Mouse (Mus musculus) testis, adult 2 months (tissue): Measurements from ENCODE around the gene Med27. TPM values are rescaled to one million over a fixed set of nuclear protein-coding genes. Genes with fewer than 3 reads are reported as not detected.

ENCODE experiments used
- H3K27ac ChIP-seq: fragments of 200-500 bp; 2 replicates; pipeline ENCODE4 v1.5.1; 2012; ENCODE audit warnings: low read depth, low read length; ENCODE audit not compliant: control insufficient read depth, insufficient read depth
- H3K27me3 ChIP-seq: fragments of 200-500 bp; 2 replicates; pipeline ENCODE4 v1.6.1; 2012; ENCODE audit warnings: mild to moderate bottlenecking, low read length, moderate library complexity; ENCODE audit not compliant: control insufficient read depth, insufficient read depth
- H3K36me3 ChIP-seq: fragments of 200-500 bp; 2 replicates; pipeline ENCODE4 v1.6.1; 2012; ENCODE audit warnings: mild to moderate bottlenecking, low read length; ENCODE audit not compliant: control insufficient read depth, insufficient read depth
- H3K4me1 ChIP-seq: fragments of 200-500 bp; 2 replicates; pipeline ENCODE4 v1.6.1; 2012; ENCODE audit warnings: low read length; ENCODE audit not compliant: control insufficient read depth, insufficient read depth
- H3K4me3 ChIP-seq: fragments of 200-500 bp; 2 replicates; pipeline ENCODE4 v1.5.1; 2012; ENCODE audit warnings: low read depth, mild to moderate bottlenecking, low read length, moderate library complexity, mixed read lengths; ENCODE audit not compliant: control insufficient read depth
- CTCF ChIP-seq: fragments of 200-500 bp; IDR thresholded peaks from 2 replicates; pipeline ENCODE4 v1.5.1; 2012; ENCODE audit warnings: low read depth, mild to moderate bottlenecking, inconsistent platforms, low read length, moderate library complexity; ENCODE audit not compliant: control insufficient read depth, insufficient read depth, insufficient replicate concordance
- POLR2A ChIP-seq: fragments of 200-500 bp; IDR thresholded peaks from 2 replicates; pipeline ENCODE4 v1.6.1; 2012; ENCODE audit warnings: low read depth, mild to moderate bottlenecking, inconsistent platforms, low read length, moderate library complexity; ENCODE audit not compliant: control insufficient read depth
- polyA plus RNA-seq: library from polyadenylated mRNA; depleted of rRNA; stranded (reverse); fragments of >200 nt; gene quantifications from 2 replicates; pipeline ENCODE4 v1.2.3, GENCODE M21; 2012

The Med27 gene
- polyA plus RNA-seq, 1 experiment, result 35.5 TPM

- Histone ChIP-seq H3K4me3 (no peak overlapping the region), H3K27me3 (no peaks in the 10 kb centered on the region), H3K36me3 (no peaks in the 10 kb centered on the region), H3K4me1 (no peaks in the 10 kb centered on the region), H3K27ac (no peak overlapping the region)
- TF ChIP-seq CTCF, result no peak
- no peak for TF ChIP-seq POLR2A
Observed at GRCm38 (mm10) chr2:29407764-29408163, 61.1 kb downstream of the Med27 start.

GRCm38 (mm10) chr2:29410884-29411283 is 64.3 kb downstream of the Med27 start:
- no peaks in the 10 kb centered on the region for H3K36me3 ChIP-seq
- no peaks in the 10 kb centered on the region for H3K27me3 ChIP-seq
- H3K27ac ChIP-seq, result no peak overlapping the region
- no peak overlapping the region for H3K4me3 ChIP-seq
- H3K4me1 ChIP-seq, result no peaks in the 10 kb centered on the region
- TF ChIP-seq CTCF (no peak), POLR2A (no peak)

DNA sequence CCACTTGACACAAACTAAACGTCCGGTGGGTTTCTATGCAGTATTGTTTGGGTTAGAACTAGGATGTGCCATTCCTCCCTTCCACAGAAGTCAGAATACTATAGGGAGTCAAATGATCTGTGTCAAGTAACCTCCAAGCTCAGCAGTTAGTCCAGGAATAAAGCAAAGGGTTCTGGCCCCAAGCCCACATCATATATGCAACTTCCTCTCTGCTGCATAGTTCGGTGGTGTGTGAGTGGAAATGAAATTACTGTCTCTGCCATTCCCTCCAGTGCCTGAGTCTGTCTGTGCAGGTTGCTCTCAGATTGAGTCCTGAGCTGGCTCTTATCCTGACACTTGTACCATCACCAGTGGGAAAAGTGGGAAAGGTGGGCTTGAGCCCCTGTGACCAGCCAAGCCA is 65.8 kb downstream of the Med27 start:
- H3K27ac ChIP-seq, result no peak overlapping the region
- H3K27me3 ChIP-seq, result no peaks in the 10 kb centered on the region
- H3K36me3 ChIP-seq, result no peaks in the 10 kb centered on the region
- H3K4me1 ChIP-seq, result no peaks in the 10 kb centered on the region
- H3K4me3 ChIP-seq, result no peak overlapping the region
- no peak for TF ChIP-seq POLR2A
- TF ChIP-seq CTCF, result no peak

GRCm38 (mm10) chr2:29413259-29413993 is 66.8 kb downstream of the Med27 start:
- Histone ChIP-seq H3K4me1 (no peaks in the 10 kb centered on the region), H3K27ac (no peak overlapping the region)
- TF ChIP-seq POLR2A (no peak), CTCF (no peak)

DNA sequence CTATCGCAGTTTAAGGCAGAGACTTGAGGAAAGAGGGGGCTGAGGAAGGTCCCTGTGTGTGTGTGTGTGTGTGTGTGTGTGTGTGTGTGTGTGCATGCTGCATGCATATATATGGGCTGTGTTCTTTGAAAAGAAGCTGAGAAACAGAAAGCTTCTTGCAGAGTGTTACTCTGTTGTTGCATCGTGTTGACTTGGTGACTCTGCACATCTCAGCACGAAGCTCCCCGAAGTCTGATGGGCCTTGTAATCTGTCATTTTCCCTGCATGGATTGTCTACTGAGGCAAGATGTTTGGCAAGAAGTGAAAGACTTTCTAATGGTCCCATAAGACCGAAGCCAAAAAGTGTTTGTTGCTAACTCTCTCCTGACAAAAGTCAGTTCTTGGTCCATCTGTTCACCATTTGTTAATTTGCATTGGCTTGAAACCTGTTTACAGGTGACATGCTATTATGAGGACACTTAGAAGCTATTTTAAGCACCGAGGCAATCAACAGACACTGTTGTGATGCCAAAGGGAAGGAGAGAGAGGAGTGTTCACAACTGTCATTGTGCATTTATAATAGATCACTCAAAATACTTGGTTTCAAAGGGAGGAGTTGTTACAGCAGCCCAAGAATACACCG is 68.3 kb downstream of the Med27 start:
- no peak overlapping the region for H3K4me3 ChIP-seq
- H3K27me3 ChIP-seq, result no peaks in the 10 kb centered on the region
- no peaks in the 10 kb centered on the region for H3K4me1 ChIP-seq
- no peak overlapping the region for H3K27ac ChIP-seq
- H3K36me3 ChIP-seq, result no peaks in the 10 kb centered on the region
- TF ChIP-seq CTCF, result no peak
- no peak for TF ChIP-seq POLR2A

More at GRCm38 (mm10) chr2:29413259-29413993, 66.8 kb downstream of the Med27 start:
- Histone ChIP-seq H3K36me3 (no peaks in the 10 kb centered on the region), H3K4me3 (no peak overlapping the region), H3K27me3 (no peaks in the 10 kb centered on the region)

GRCm38 (mm10) chr2:29418498-29418897 is 71.9 kb downstream of the Med27 start:
- no peaks in the 10 kb centered on the region for H3K27me3 ChIP-seq
- no peaks in the 10 kb centered on the region for H3K4me1 ChIP-seq
- H3K27ac ChIP-seq, result no peak overlapping the region
- TF ChIP-seq CTCF (no peak), POLR2A (no peak)
- no peak overlapping the region for H3K4me3 ChIP-seq
- no peaks in the 10 kb centered on the region for H3K36me3 ChIP-seq

DNA sequence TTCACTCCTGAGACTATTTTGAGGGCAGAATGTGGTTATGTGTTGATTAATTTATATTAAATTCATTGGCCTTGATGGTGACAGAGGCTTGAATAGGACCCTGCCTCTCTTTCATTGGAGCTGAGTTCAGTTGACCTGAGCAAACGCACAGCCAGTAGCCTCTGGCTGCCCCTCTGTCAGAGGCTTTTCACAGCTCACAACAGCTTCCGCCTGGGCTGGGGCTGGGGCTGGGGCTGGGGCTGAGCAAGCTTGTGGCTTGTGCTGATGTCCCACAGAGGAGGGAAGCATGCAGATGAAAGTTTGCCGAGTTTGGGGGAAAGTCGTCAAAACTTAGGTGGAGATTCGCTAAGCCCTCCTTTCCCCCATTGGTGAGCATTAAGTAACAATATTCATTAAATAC is 72.8 kb downstream of the Med27 start:
- H3K4me1 ChIP-seq, result no peaks in the 10 kb centered on the region
- no peak for TF ChIP-seq POLR2A
- no peak for TF ChIP-seq CTCF
- no peaks in the 10 kb centered on the region for H3K36me3 ChIP-seq
- H3K27ac ChIP-seq, result no peak overlapping the region
- H3K27me3 ChIP-seq, result no peaks in the 10 kb centered on the region
- no peak overlapping the region for H3K4me3 ChIP-seq

DNA sequence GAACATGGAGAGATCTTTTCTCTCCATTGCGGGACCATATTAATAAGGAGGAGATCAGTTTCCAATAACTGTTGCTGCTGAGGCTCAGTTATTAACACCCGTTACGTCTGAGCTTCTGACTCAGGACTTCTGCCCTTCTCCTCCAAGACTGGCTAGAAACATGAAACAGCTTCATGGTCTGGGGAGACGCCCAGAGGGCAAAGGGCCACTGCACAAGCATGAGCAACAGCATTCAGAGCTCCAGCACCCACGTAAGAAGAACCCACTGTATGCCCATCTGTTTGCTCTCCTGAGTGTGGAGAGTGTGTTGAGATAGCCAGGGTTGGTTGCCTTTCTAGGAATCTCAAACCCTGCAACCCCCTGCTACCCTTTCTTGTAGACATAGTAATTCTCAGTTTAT is 73.3 kb downstream of the Med27 start:
- TF ChIP-seq CTCF (no peak), POLR2A (no peak)
- Histone ChIP-seq H3K4me3 (no peak overlapping the region), H3K27me3 (no peaks in the 10 kb centered on the region), H3K27ac (no peak overlapping the region), H3K36me3 (no peaks in the 10 kb centered on the region), H3K4me1 (no peaks in the 10 kb centered on the region)
